Mouse (Mus musculus) CD4-positive helper T cell, adult 2 months (primary cell): ENCODE measurements at regions not wholly inside any gene's neighbourhood (a gene's known extent, or its start where the extent isn't known, plus 50 kb on each side); places are given as distances from the start of the nearest gene placed in this dataset.

ENCODE experiments used
- DNase-seq: peaks from one replicate; pipeline ENCODE4 v3.0.0-alpha.2; 2012; ENCODE audit warnings: low read depth, missing footprints, low spot score

DNA sequence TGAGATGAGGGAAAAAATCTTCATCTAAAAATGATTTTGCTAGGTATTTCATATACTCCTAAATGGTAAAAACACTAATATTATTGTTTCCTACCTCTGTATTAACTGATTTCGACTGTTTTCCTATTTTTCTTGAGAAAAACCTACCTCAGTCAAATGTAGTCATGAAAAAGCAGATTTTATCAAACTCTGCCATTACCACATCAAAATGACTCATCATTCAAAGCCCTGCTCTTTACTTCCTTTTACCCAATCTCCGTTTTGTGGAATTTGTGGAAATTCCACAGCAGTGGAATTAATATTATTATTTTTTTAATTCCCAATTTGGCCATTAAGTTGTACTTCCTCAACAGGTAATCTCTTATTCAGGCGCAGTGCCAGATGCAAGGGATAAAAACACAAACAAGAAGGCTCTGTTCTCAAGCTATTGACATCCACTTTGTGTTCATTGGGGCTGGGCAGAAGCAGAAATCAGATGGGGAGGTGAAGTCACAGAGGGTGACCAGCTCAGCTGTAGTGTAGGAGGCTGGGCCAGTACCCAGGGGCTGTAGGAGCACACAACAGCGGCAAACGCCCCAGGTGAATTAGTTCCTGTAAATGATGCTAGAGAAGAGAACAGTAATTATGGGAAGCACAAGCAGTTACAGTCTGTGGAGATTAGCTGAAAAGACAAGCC lies 138.2 kb upstream of the Mocs2 start:
- DNase-seq = no peak

- no peak for DNase-seq
Observed at GRCm38 (mm10) chr13:114680379-114680733, 137.7 kb upstream of the Mocs2 start.

DNA sequence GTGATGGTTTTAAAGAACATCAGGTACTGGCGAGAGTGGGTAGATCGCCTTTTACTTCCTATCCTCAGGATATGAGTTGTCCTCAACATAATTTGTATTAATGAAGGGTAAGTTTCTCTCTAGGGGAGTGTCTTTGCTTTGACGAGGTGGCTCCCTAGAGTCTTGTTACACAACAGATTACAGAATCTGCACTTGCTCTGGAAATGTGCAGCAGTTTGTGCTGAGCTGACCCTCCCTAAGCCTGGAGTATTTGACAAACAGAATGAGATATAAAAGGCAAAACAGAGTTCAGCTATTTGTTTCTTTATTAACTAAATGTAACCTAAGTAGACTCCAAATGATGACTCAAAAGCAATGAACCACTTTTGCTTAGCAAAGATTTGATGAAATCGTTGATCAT lies 136.8 kb upstream of the Mocs2 start:
- DNase-seq = no peak

- DNase-seq = no peak
Observed at GRCm38 (mm10) chr13:114681887-114682286, 136.1 kb upstream of the Mocs2 start.

GRCm38 (mm10) chr13:114682891-114683290 lies 135.1 kb upstream of the Mocs2 start:
- no peak for DNase-seq

DNA sequence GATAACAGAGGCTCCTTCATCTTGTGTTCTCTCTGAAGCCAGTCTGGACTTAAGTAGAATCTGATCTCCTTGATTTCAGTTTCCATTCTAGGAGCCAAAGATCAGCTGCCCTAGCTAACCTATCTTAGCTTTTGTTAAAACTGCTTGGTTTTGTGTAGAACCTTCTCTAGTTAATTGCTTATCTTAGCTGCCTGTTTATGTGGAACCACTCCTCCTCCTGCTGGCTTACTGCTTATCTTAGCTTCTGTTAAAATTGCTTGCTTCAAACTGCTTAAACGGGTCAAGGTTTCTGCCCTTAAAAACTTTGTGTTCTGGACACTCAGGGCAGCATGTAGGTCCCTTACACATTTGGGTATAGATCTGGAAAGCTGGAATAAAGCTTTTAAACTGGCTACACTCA lies 133.7 kb upstream of the Mocs2 start:
- DNase-seq = no peak

GRCm38 (mm10) chr13:114685368-114685767 lies 132.7 kb upstream of the Mocs2 start:
- no peak for DNase-seq

GRCm38 (mm10) chr13:114712601-114713000 lies 105.4 kb upstream of the Mocs2 start:
- no peak for DNase-seq

DNA sequence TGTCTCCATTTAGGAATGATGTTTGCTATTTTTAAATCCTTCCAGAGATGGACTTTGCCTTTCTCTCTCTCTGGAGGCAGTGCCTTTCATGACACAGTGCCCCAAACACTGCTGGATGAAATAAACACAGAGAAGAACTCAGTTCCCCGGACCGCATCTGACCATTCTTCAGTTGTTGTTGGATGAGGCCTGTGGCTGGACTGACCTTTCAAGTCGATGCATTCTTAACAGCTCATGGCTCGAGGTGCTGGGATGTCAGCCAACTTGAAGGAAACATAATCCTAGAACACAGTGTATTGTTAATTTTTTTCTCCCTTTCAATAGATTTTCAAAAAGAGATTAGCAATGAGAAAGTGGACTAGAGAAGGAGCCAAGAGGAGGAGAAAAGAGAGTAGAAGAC lies 98.3 kb upstream of the Mocs2 start:
- no peak for DNase-seq

DNA sequence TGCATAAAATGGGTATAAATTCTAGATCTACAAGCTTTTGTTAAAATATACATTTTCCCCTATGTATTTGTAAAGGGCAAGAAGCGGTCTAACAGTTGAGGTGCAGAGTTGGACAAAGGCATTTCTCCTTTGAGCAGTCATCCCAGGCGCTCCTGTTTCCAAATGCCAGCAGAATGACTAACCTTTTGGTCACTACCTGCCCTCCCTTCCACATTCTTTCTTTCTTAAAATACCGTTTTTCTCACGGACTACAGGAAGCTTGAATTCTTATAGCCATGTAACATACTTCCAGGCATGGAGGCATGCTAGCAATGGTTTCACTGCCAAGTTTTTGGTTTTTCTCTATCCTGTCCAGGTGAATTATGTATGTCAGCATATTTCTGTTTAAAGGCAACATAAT lies 91.2 kb upstream of the Mocs2 start:
- no peak for DNase-seq

DNA sequence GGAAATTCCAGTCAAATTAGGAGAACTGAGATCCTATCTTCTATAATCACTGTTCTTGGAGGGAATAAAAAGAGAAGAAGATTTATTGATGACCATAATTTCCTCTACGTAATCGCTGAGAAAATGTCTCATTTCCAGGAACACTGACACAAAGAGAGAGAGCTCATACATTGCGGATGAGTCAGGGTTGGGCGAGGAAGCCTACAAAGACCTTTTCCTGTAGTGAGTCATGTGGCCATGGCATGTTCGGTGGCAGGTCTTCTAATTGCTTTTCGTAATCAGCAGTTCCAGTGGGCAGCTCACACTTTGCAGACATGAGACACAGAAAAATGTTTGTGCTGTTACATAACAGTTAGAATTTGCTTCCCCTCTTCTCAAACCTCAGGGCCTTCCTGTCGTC lies 83.0 kb upstream of the Mocs2 start:
- DNase-seq = no peak

- no peak for DNase-seq
Observed at GRCm38 (mm10) chr13:114736066-114736465, 82.0 kb upstream of the Mocs2 start.

GRCm38 (mm10) chr13:114742534-114742933 lies 75.5 kb upstream of the Mocs2 start:
- no peak for DNase-seq

DNA sequence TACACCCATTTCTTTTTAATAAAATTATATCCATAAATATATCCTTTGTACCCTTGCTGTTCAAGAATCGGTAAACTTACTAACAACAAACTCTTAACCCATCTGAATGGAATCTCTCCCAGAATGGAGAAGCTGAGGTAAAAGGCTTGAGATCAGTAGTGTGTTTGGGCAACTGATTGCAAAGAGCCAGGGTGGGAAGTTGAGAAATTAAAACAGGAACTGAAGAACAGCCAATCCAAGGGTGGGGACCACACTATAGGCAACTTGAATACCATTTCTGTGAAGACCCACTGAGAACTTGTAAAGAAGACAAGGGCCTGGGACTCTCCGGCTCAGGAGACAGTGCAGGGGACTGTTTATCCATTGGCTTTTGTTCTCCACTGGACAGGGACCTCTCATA lies 72.2 kb upstream of the Mocs2 start:
- DNase-seq = no peak

DNA sequence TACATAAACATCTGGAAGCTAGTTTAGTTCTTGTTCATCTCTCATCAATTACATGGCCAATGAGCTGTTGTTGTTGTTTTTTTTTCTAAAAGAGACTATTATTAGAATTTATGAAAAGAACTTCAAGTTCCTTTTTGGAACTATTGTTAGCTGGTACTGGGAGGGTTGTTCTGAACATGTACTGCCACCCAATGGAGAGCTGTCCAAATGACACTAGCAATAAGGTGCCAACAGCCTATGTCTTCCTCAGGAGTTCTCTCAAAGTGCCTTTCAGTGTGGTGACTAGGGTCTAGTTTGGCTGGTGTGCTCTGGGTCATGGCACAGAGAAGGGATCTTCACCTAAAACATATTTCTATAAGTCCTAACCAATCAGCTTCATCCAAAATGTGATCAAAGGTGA lies 60.6 kb upstream of the Mocs2 start:
- DNase-seq = no peak

DNA sequence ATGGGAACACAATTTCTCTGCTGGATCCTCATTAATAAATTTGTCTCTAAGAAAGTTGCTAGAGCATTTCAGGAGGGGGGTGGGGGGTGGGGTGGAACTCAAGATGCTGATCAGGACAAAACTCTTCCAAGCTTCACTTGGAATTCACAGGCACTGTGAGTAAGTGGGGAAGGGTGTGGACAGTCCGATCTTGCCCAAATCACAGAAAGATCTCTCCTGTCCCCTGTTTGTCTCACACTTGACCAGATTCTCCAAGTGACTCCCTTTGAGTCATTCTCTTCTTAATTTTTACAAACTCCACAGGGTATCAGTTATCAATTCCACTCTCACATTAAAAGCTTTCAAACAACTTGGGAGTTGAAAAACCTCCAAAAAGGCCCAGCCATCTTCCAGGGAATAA lies 58.1 kb upstream of the Mocs2 start:
- no peak for DNase-seq

GRCm38 (mm10) chr13:114760901-114761300 lies 57.1 kb upstream of the Mocs2 start:
- no peak for DNase-seq
